Mouse (Mus musculus): ENCODE measurements around the gene Rims4. TPM values are rescaled to one million over a fixed set of nuclear protein-coding genes. Genes with fewer than 3 reads are reported as not detected.

Gene Rims4
- polyA plus RNA-seq, 1 experiment = 0.19 TPM

DNA sequence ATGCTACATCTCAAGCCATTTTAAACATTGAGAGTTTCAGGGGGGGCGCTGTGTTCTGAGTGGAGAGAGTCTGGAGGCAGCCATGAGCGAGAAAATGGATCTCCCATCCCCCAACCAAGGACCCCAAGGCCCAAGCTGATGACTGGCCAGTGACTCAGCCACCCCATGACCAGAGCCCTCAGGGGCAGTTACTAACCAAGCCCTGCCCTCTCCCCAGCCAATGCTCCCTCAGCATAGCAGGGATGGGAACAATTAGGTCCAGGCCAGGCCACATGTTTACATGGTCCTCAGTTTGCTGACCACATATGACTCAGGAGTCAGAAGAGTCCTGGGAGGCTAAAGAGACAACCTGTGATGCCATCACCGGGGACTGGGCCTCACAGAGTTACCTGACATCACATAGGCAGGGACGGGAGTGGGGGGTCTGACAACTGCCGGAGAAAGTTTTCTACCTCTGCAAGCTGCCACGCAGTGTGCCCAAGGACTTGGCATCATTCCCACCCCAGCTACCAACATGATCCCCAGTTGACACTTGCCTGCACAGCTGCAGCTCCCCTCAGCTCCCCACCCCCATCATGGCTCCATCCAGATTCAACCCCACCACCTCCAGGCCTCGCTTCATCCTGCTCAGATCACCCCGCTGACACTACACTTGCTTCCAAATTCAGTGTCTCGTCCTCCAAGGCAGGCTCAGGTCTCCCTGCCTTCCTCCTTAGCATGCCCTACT, 103.6 kb downstream of the Rims4 start:
- Histone ChIP-seq H3K4me1 (ENCODE audit: control insufficient read depth, insufficient read depth, low read length) (no peaks in the 10 kb centered on the region), H3K4me3 (replicated peaks; ENCODE audit: extremely low read depth, low read depth, low read length) (no peak overlapping the region)
- no peak for TF ChIP-seq POLR2A (IDR thresholded peaks at IDR 0.05; ENCODE audit: borderline replicate concordance, extremely low read depth, low read depth, low read length)
- TF ChIP-seq CTCF (IDR thresholded peaks at IDR 0.05; ENCODE audit: insufficient read depth, low read length) = no peak
- no peak for DNase-seq
- WGBS = 86% methylated on average over 9 of the region's 9 CpGs

DNA sequence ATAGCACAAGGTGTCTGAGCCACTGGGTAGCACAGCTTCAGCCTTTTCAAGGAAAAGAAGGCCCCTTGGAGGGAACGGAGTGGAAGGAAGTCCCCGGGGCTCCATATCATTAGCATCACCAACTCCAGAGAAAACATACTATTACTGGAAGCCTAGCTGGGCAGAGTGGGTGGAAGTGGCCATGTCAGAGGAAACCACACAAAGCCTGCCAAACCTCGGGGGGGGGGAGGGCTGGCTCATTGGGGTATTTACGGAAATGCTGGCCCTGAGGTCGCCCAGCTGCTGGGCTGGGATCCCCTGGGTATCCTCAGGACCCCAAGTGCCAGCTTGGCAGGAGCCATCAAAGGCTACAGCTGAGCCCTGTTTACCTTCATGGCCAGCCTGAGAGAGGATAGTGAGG, 105.4 kb downstream of the Rims4 start:
- 26% methylated on average over 5 of the region's 5 CpGs for WGBS
- Histone ChIP-seq H3K4me3 (replicated peaks; ENCODE audit: extremely low read depth, low read depth, low read length) (no peak overlapping the region), H3K4me1 (ENCODE audit: control insufficient read depth, insufficient read depth, low read length) (no peaks in the 10 kb centered on the region)
- TF ChIP-seq CTCF (IDR thresholded peaks at IDR 0.05; ENCODE audit: insufficient read depth, low read length) = no peak
- no peak for TF ChIP-seq POLR2A (IDR thresholded peaks at IDR 0.05; ENCODE audit: borderline replicate concordance, extremely low read depth, low read depth, low read length)
- no peak for DNase-seq

Other genes starting within 250 kb of the Rims4 start
- 2.4 and 105 TPM in 2 replicates for gene Ada, start 168.4 kb downstream of the Rims4 start, polyA plus RNA-seq (2012; rRNA removed)
- gene Ccn5, start 97.8 kb downstream of the Rims4 start, polyA plus RNA-seq (2012; rRNA removed) = 71.4 and 97.6 TPM in 2 replicates
- gene Kcnk15, start 65.0 kb downstream of the Rims4 start, polyA plus RNA-seq (2012; rRNA removed) = not detected in 2 replicates
- gene Ywhab, start 76.3 kb upstream of the Rims4 start, polyA plus RNA-seq (2012; rRNA removed) = 39.4 and 52.8 TPM in 2 replicates
- gene Pabpc1l, start 106.8 kb upstream of the Rims4 start, polyA plus RNA-seq (2012; rRNA removed) = 0.40 and 0.50 TPM in 2 replicates
- gene Stk4, start 151.6 kb upstream of the Rims4 start, polyA plus RNA-seq (2012; rRNA removed) = 22.0 and 31.3 TPM in 2 replicates
- 43.5 and 48.8 TPM in 2 replicates for gene Tomm34, start 152.5 kb upstream of the Rims4 start, polyA plus RNA-seq (2012; rRNA removed)